Mouse (Mus musculus) spleen, adult 2 months (tissue): ENCODE measurements around the gene Tmem106c. TPM values are rescaled to one million over a fixed set of nuclear protein-coding genes. Genes with fewer than 3 reads are reported as not detected.

ENCODE experiments used
- DNase-seq, 2 experiments: peaks; one replicate each; pipeline versions ENCODE4 v3.0.0 to v3.0.0-alpha.2; 2012 to 2021; ENCODE audit warnings: low spot score in 2 of 2, low read depth in 1 of 2
- H3K27ac ChIP-seq: fragments of 200-500 bp; 2 replicates; pipeline ENCODE4 v1.5.1; 2012; ENCODE audit warnings: low read length, inconsistent platforms; ENCODE audit not compliant: insufficient read depth
- H3K27me3 ChIP-seq: fragments of 200-500 bp; 2 replicates; pipeline ENCODE4 v1.6.1; 2012; ENCODE audit warnings: mild to moderate bottlenecking, moderate library complexity, low read length, inconsistent platforms; ENCODE audit not compliant: control insufficient read depth, insufficient read depth
- H3K36me3 ChIP-seq: fragments of 200-500 bp; 2 replicates; pipeline ENCODE4 v1.6.1; 2012; ENCODE audit warnings: mild to moderate bottlenecking, low read length, inconsistent platforms; ENCODE audit not compliant: control insufficient read depth, insufficient read depth
- H3K4me1 ChIP-seq: fragments of 200-500 bp; 2 replicates; pipeline ENCODE4 v1.6.1; 2011; ENCODE audit warnings: inconsistent platforms; ENCODE audit not compliant: control insufficient read depth, insufficient read depth, insufficient read length
- H3K4me3 ChIP-seq: fragments of 200-500 bp; 2 replicates; pipeline ENCODE4 v1.5.1; 2011; ENCODE audit warnings: mild to moderate bottlenecking, inconsistent platforms; ENCODE audit not compliant: insufficient read depth, insufficient read length; ENCODE audit errors: extremely low read depth
- CTCF ChIP-seq: fragments of 200-500 bp; IDR thresholded peaks from 2 replicates; pipeline ENCODE4 v1.5.1; 2011; ENCODE audit warnings: mild to moderate bottlenecking, inconsistent platforms; ENCODE audit not compliant: insufficient read depth, insufficient read length, insufficient replicate concordance; ENCODE audit errors: extremely low read depth
- POLR2A ChIP-seq: fragments of 200-500 bp; IDR thresholded peaks from 2 replicates; pipeline ENCODE4 v1.6.1; 2011; ENCODE audit warnings: low read depth, low read length, inconsistent platforms
- WGBS: fragments of 180-500 bp; shearing (Covaris S2); methylation state at CpG from one replicate; pipeline ENCODE4 v1.1.7; 2018; 5-methylcytosine and 5-hydroxymethylcytosine counted together
- polyA plus RNA-seq: library from polyadenylated mRNA; depleted of rRNA; stranded (reverse); fragments of >200 nt; gene quantifications from 2 replicates; pipeline ENCODE4 v1.2.3, GENCODE M21; 2012

Tmem106c gene
- polyA plus RNA-seq, 1 experiment, result 22.9 TPM

DNA sequence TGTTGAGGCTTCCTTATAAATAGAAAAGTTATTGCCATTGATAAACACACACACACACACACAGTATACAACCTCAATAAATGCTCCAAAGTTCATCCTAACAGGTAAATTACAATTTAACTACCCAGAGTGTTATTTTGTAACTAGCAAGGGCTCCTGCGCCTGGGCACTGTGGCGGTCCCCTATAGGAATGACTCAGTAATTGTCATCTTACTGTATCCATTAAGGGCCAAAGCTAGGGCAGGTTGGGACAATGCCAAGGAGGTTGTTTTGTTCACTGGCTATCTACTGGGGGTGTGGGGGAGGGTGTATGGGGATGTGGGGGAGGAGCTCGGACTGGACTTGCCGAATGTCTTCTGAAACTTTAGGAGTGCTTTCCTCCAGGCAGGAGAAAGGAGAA lies 37.0 kb upstream of the Tmem106c start:
- no peaks in the 10 kb centered on the region for H3K36me3 ChIP-seq
- no peak overlapping the region for H3K27ac ChIP-seq
- H3K4me3 ChIP-seq, result no peak overlapping the region
- TF ChIP-seq POLR2A (no peak), CTCF (no peak)
- DNase-seq, result no peak
- H3K4me1 ChIP-seq, result no peaks in the 10 kb centered on the region
- whole genome bisulfite sequencing, result 84% methylated on average over 4 of the region's 4 CpGs
- H3K27me3 ChIP-seq, result no peaks in the 10 kb centered on the region

DNA sequence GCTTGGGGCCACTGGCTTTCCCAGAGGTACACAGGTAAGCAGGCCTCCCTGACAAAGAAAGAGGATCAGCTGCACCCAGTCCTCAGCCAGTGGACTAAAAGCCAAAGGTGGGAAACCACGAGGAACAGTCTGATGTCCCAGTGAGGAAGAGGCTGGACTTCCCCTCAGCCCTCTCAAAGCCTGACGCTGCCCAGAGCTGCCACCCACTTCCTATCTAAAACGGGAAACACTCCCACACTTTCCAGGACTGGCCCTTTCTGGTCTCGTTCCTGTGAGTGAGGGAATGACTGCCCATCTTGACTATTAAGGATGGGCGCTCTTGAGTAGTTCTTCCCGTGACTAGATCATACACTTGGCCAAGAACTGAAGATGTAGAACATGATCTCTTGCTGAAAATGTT lies 36.2 kb upstream of the Tmem106c start:
- Histone ChIP-seq H3K27me3 (no peaks in the 10 kb centered on the region), H3K4me1 (no peaks in the 10 kb centered on the region), H3K4me3 (no peak overlapping the region), H3K36me3 (no peaks in the 10 kb centered on the region), H3K27ac (no peak overlapping the region)
- 34% methylated on average over 6 of the region's 6 CpGs for WGBS
- no peak for DNase-seq
- TF ChIP-seq CTCF, result no peak
- no peak for TF ChIP-seq POLR2A

DNA sequence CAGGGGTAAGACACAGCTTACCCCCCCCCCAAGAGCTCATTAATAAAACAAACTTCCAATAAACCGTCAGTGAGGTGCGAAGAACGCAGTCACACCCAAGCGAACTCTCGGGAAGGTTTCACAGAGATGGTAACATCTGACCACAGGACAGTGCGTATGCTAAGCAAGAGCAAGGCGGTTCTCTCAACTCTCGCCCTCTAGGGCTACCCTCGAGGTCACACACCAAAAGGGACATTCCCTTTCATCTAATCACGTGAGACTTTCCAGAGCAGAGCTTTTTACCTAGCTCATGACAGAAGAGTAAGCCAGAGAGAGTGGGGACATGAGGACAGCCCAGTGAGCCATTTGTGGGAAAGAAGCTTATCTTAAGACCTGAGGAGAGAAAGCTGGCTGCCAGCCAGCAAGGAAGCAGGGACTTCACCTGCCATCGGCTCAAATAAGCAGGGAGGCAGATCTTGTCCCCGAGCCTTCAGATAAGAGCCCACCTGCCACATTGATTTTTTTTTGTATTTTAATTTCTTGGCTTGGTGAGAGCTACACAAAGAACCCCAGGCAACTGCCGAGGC lies 34.7 kb upstream of the Tmem106c start:
- TF ChIP-seq CTCF (no peak), POLR2A (no peak)
- no peaks in the 10 kb centered on the region for H3K27me3 ChIP-seq
- no peak overlapping the region for H3K27ac ChIP-seq
- 61% methylated on average over 13 of the region's 13 CpGs for WGBS
- H3K4me1 ChIP-seq, result no peaks in the 10 kb centered on the region
- H3K36me3 ChIP-seq, result no peaks in the 10 kb centered on the region
- no peak for DNase-seq
- H3K4me3 ChIP-seq, result no peak overlapping the region

GRCm38 (mm10) chr15:97932441-97932840 lies 31.6 kb upstream of the Tmem106c start:
- TF ChIP-seq CTCF (no peak), POLR2A (no peak)
- Histone ChIP-seq H3K36me3 (no peaks in the 10 kb centered on the region), H3K27me3 (no peaks in the 10 kb centered on the region), H3K4me3 (no peak overlapping the region), H3K4me1 (no peaks in the 10 kb centered on the region), H3K27ac (no peak overlapping the region)
- 84% methylated on average over 12 of the region's 12 CpGs for WGBS
- no peak for DNase-seq

DNA sequence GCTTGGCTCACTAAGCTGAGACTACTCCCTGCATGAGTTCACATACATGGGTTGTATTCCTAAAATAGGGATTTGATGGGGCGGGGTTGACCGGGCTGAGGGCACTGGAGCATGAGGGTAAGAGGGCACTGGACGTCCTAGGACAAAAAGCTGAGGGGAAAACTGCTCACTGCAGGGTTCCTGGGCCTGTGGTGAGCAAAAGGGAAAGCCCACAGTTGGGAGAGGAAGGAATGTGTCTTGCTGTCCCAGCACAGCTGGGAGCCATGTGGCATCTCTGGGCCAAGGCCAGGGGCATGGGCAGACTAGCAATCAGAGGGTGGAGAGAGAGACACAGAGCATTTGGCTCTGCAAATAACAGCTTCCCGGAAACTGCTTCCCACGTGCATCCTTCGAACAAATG lies 25.4 kb upstream of the Tmem106c start:
- DNase-seq, result no peak
- Histone ChIP-seq H3K27ac (no peak overlapping the region), H3K27me3 (no peaks in the 10 kb centered on the region), H3K36me3 (no peaks in the 10 kb centered on the region), H3K4me1 (no peaks in the 10 kb centered on the region), H3K4me3 (no peak overlapping the region)
- WGBS, result 87% methylated on average over 6 of the region's 6 CpGs
- TF ChIP-seq POLR2A, result no peak
- no peak for TF ChIP-seq CTCF

DNA sequence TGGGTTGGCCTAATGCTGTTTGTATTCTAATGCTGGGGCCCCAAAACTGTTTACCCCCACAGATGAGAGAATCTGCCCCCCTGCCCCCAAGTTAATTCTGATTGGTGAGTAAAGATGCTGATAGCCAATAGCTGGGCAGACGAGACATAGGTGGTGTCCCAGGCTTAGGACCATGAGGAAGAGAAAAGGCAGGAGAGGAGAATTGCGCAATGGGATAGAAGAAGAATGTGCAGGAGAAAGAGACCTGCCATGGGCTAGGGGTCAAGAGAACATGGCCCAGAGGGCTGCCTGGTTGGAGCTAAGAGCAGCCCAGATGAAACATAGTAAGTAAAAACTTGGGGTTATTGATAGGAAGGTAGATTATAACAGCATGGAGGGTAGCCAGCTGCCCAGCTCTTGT lies 23.9 kb upstream of the Tmem106c start:
- no peaks in the 10 kb centered on the region for H3K27me3 ChIP-seq
- DNase-seq, result no peak
- no peak overlapping the region for H3K27ac ChIP-seq
- H3K36me3 ChIP-seq, result no peaks in the 10 kb centered on the region
- H3K4me1 ChIP-seq, result no peaks in the 10 kb centered on the region
- TF ChIP-seq POLR2A (no peak), CTCF (no peak)
- no peak overlapping the region for H3K4me3 ChIP-seq
- WGBS, result 91% methylated on average over 2 of the region's 2 CpGs

DNA sequence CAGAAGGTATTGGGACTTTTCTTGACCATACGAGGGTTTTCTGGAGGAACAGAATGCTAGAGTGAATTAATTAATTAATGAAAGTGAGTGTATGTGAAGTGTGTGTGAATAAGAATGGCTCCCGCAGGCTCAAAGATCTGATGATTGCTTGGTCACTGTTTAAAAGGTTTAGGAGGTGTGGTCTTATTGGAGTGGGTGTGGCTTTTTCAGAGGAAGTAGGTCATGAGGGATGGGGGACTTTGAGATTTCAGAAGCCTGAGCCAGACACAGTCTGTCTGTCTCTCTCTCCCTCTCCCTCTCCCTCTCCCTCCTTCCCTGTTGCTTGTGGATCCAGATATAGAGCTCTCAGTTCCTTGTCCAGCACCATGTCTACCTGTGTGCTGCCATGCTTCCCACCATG lies 22.7 kb upstream of the Tmem106c start:
- Histone ChIP-seq H3K36me3 (no peaks in the 10 kb centered on the region), H3K27me3 (no peaks in the 10 kb centered on the region), H3K4me3 (no peak overlapping the region), H3K27ac (no peak overlapping the region), H3K4me1 (no peaks in the 10 kb centered on the region)
- no peak for DNase-seq
- WGBS, result 90% methylated on average over 2 of the region's 2 CpGs
- TF ChIP-seq POLR2A, result no peak
- TF ChIP-seq CTCF, result no peak

GRCm38 (mm10) chr15:97942538-97942937 lies 21.5 kb upstream of the Tmem106c start:
- DNase-seq, result no peak
- Histone ChIP-seq H3K36me3 (no peaks in the 10 kb centered on the region), H3K4me1 (no peaks in the 10 kb centered on the region), H3K27me3 (no peaks in the 10 kb centered on the region), H3K27ac (no peak overlapping the region), H3K4me3 (no peak overlapping the region)
- WGBS, result 89% methylated on average over 8 of the region's 8 CpGs
- no peak for TF ChIP-seq CTCF
- no peak for TF ChIP-seq POLR2A
